Mouse (Mus musculus) MEL (cell line): ENCODE measurements around the gene Ppp1r9b. TPM values are rescaled to one million over a fixed set of nuclear protein-coding genes. Genes with fewer than 3 reads are reported as not detected.

Source experiments
- DNase-seq: peaks from one replicate; pipeline ENCODE4 v3.0.0; 2011; ENCODE audit warnings: low read depth, low spot score
- H3K27ac ChIP-seq: 2 replicates; pipeline ENCODE4 v1.5.1; 2012; ENCODE audit warnings: low read depth, mild to moderate bottlenecking, control low read depth, low read length, moderate library complexity; ENCODE audit not compliant: control insufficient read depth
- H3K27me3 ChIP-seq, 2 experiments: fragments of 150-350 bp in 1 of 2; sonication (generic) in 1 of 2; 2 replicates each; pipeline ENCODE4 v1.6.1; 2012; ENCODE audit warnings: low read length in 2 of 2, mild to moderate bottlenecking in 2 of 2, improper control_type of control experiment in 1 of 2, moderate library complexity in 1 of 2; ENCODE audit not compliant: insufficient read depth in 2 of 2, control insufficient read depth in 1 of 2
- H3K36me3 ChIP-seq, 2 experiments: 2 replicates each; pipeline ENCODE4 v1.6.1; 2012 to 2014; ENCODE audit warnings: low read length in 2 of 2, improper control_type of control experiment in 1 of 2, inconsistent platforms in 1 of 2, mild to moderate bottlenecking in 1 of 2; ENCODE audit not compliant: insufficient read depth in 2 of 2, control insufficient read depth in 1 of 2
- H3K4me1 ChIP-seq, 2 experiments: fragments of 150-350 bp in 1 of 2; sonication (generic) in 1 of 2; 2 replicates each; pipeline ENCODE4 v1.6.1; 2012; ENCODE audit warnings: low read length in 2 of 2, improper control_type of control experiment in 1 of 2, mild to moderate bottlenecking in 1 of 2; ENCODE audit not compliant: insufficient read depth in 2 of 2, control insufficient read depth in 1 of 2
- H3K4me3 ChIP-seq, 2 experiments: fragments of 150-350 bp in 1 of 2; sonication (generic) in 1 of 2; 2 replicates each; pipeline ENCODE4 v1.5.1; 2012; ENCODE audit warnings: low read depth in 2 of 2, low read length in 2 of 2, mild to moderate bottlenecking in 2 of 2, moderate library complexity in 2 of 2, control low read depth in 1 of 2, improper control_type of control experiment in 1 of 2; ENCODE audit not compliant: control insufficient read depth in 1 of 2, insufficient read depth in 1 of 2
- H3K79me2 ChIP-seq: 2 replicates; pipeline ENCODE4 v1.6.1; 2012; ENCODE audit warnings: mild to moderate bottlenecking, low read length, moderate library complexity; ENCODE audit not compliant: control insufficient read depth, poor library complexity, insufficient read depth
- H3K9ac ChIP-seq: 2 replicates; pipeline ENCODE4 v1.6.1; 2012; ENCODE audit warnings: low read depth, mild to moderate bottlenecking, control low read depth, low read length, moderate library complexity; ENCODE audit not compliant: control insufficient read depth, poor library complexity, severe bottlenecking
- H3K9me3 ChIP-seq: fragments of 150-350 bp; sonication (generic); replicated peaks from 2 replicates; pipeline ENCODE4 v1.6.1; 2012; ENCODE audit warnings: mild to moderate bottlenecking, low read length, improper control_type of control experiment, moderate library complexity; ENCODE audit not compliant: insufficient read depth
- ELF1 ChIP-seq: IDR thresholded peaks from 2 replicates; pipeline ENCODE4 v1.6.1; 2014; ENCODE audit warnings: low read depth, mild to moderate bottlenecking, inconsistent platforms, low read length, improper control_type of control experiment, moderate library complexity
- EP300 ChIP-seq, 2 experiments: IDR thresholded peaks; 2 replicates each; pipeline ENCODE4 v1.6.1; 2011; ENCODE audit warnings: improper control_type of control experiment in 2 of 2, low read length in 2 of 2, low read depth in 1 of 2, mild to moderate bottlenecking in 1 of 2
- GABPA ChIP-seq: IDR thresholded peaks from 2 replicates; pipeline ENCODE4 v1.6.1; 2012; ENCODE audit warnings: low read depth, mild to moderate bottlenecking, inconsistent platforms, low read length, improper control_type of control experiment, moderate library complexity
- GATA1 ChIP-seq: IDR thresholded peaks from 2 replicates; pipeline ENCODE4 v1.6.1; 2011; ENCODE audit warnings: low read depth, low read length, improper control_type of control experiment
- HCFC1 ChIP-seq: IDR thresholded peaks from 2 replicates; pipeline ENCODE4 v1.6.1; 2012; ENCODE audit warnings: low read depth, mild to moderate bottlenecking, inconsistent platforms, low read length, improper control_type of control experiment, moderate library complexity
- JUND ChIP-seq: IDR thresholded peaks from 2 replicates; pipeline ENCODE4 v1.6.1; 2011; ENCODE audit warnings: low read depth, mild to moderate bottlenecking, improper control_type of control experiment, low read length
- MAFK ChIP-seq: IDR thresholded peaks from 2 replicates; pipeline ENCODE4 v1.6.1; 2011; ENCODE audit warnings: low read depth, mild to moderate bottlenecking, low read length, improper control_type of control experiment, borderline replicate concordance
- MAZ ChIP-seq: IDR thresholded peaks from 2 replicates; pipeline ENCODE4 v1.6.1; 2012; ENCODE audit warnings: low read depth, mild to moderate bottlenecking, inconsistent platforms, low read length, improper control_type of control experiment
- MEF2A ChIP-seq: IDR thresholded peaks from 2 replicates; pipeline ENCODE4 v1.6.1; 2014; ENCODE audit warnings: low read depth, mild to moderate bottlenecking, inconsistent platforms, low read length, improper control_type of control experiment; ENCODE audit not compliant: poor library complexity, insufficient replicate concordance, severe bottlenecking; ENCODE audit errors: extremely low read depth
- MXI1 ChIP-seq: IDR thresholded peaks from 2 replicates; pipeline ENCODE4 v1.6.1; 2011; ENCODE audit warnings: mild to moderate bottlenecking, low read depth, low read length, improper control_type of control experiment
- POLR2A ChIP-seq, 2 experiments: IDR thresholded peaks; 2 replicates each; pipeline ENCODE4 v1.6.1; 2011 to 2012; ENCODE audit warnings: low read length in 2 of 2, mild to moderate bottlenecking in 2 of 2, control low read depth in 1 of 2, improper control_type of control experiment in 1 of 2, low read depth in 1 of 2, moderate library complexity in 1 of 2; ENCODE audit not compliant: control insufficient read depth in 1 of 2, insufficient read depth in 1 of 2, poor library complexity in 1 of 2
- POLR2AphosphoS2 ChIP-seq: IDR thresholded peaks from 2 replicates; pipeline ENCODE4 v1.6.1; 2011; ENCODE audit warnings: low read length, improper control_type of control experiment
- POLR2AphosphoS5 ChIP-seq: IDR thresholded peaks from 2 replicates; pipeline ENCODE4 v1.6.1; 2012; ENCODE audit warnings: low read depth, borderline replicate concordance, mild to moderate bottlenecking, inconsistent platforms, low read length, moderate library complexity, mixed read lengths
- TCF12 ChIP-seq: IDR thresholded peaks from 2 replicates; pipeline ENCODE4 v1.6.1; 2014; ENCODE audit warnings: low read depth, mild to moderate bottlenecking, inconsistent platforms, low read length, improper control_type of control experiment, moderate library complexity
- ZKSCAN1 ChIP-seq: IDR thresholded peaks from 2 replicates; pipeline ENCODE4 v1.6.1; 2012; ENCODE audit warnings: low read depth, mild to moderate bottlenecking, inconsistent platforms, low read length, improper control_type of control experiment, moderate library complexity
- polyA plus RNA-seq, 2 experiments: library from polyadenylated mRNA; stranded (reverse) in 1 of 2; unstranded in 1 of 2; fragments of >175 nt in 1 of 2; fragments of >200 nt in 1 of 2; gene quantifications; 2 replicates each; pipeline versions ENCODE4 v1.2.1 to v1.2.4; 2012; ENCODE audit warnings: low replicate concordance in 2 of 2, low read depth in 1 of 2; ENCODE audit not compliant: insufficient read length in 2 of 2, insufficient read depth in 1 of 2, missing spikeins in 1 of 2
- total RNA-seq: library from RNA; depleted of rRNA; stranded (reverse); fragments of 300-350 nt; gene quantifications from 2 replicates; pipeline ENCODE4 v1.2.3, GENCODE M21; 2012

The Ppp1r9b gene
- total and polyA plus RNA-seq, 3 experiments, result 47.0 to 169 (median 150) TPM

GRCm38 (mm10) chr11:95042096-95042495, 51.3 kb downstream of the Ppp1r9b start (continued):
- TF ChIP-seq MAZ (no peak; the same call in 1 of the 2 replicates), MXI1 (no peak; the same call in none of the 2 replicates)

GRCm38 (mm10) chr11:95043060-95043459, 52.2 kb downstream of the Ppp1r9b start:
- Histone ChIP-seq H3K9me3 (no peaks in the 10 kb centered on the region), H3K27ac (no peak overlapping the region), H3K79me2 (no peaks in the 10 kb centered on the region), H3K36me3 (no peaks in the 10 kb centered on the region; a peak in 1 of 4 replicates), H3K4me1 (peaks cover 0 to 7% of the 10 kb centered on the region in 2 experiments; a peak in 2 of 4 replicates), H3K4me3 (no peak overlapping the region), H3K9ac (no peak overlapping the region), H3K27me3 (peaks cover 4 to 5% of the 10 kb centered on the region in 2 experiments; a peak in 2 of 4 replicates)
- TF ChIP-seq MAFK, result no peak
- TF ChIP-seq JUND, result no peak
- TF ChIP-seq GATA1, result no peak
- TF ChIP-seq POLR2AphosphoS2, result no peak
- TF ChIP-seq MEF2A, result no peak
- TF ChIP-seq POLR2AphosphoS5, result no peak
- TF ChIP-seq POLR2A (IDR thresholded peaks at IDR 0.05; ENCODE audit: control insufficient read depth in 1 of 2, insufficient read depth in 1 of 2, low read depth in 1 of 2, low read length in 2 of 2, poor library complexity in 1 of 2), result no peak
- TF ChIP-seq ELF1, result no peak
- no peak for DNase-seq

- Histone ChIP-seq H3K27ac (no peak overlapping the region), H3K4me3 (no peak overlapping the region), H3K36me3 (no peaks in the 10 kb centered on the region; a peak in 1 of 4 replicates), H3K9me3 (no peaks in the 10 kb centered on the region), H3K4me1 (peaks cover 0 to 7% of the 10 kb centered on the region in 2 experiments; a peak in 2 of 4 replicates), H3K9ac (no peak overlapping the region), H3K27me3 (peaks cover 7% of the 10 kb centered on the region in 2 experiments; a peak in 3 of 4 replicates), H3K79me2 (no peaks in the 10 kb centered on the region)
- no peak for DNase-seq
- TF ChIP-seq EP300 (IDR thresholded peaks at IDR 0.05; ENCODE audit: low read depth in 1 of 2, low read length in 2 of 2), result no peak
- TF ChIP-seq GABPA, result no peak
- no peak for TF ChIP-seq ZKSCAN1
- no peak for TF ChIP-seq HCFC1
- TF ChIP-seq GATA1, result no peak
- TF ChIP-seq TCF12, result no peak
These were observed 52.8 kb downstream of the Ppp1r9b start for GRCm38 (mm10) chr11:95043608-95044007.
